Mouse (Mus musculus) intestine, embryonic 14.5 days (tissue): Measurements from ENCODE around the gene Gsto1. TPM values are rescaled to one million over a fixed set of nuclear protein-coding genes. Genes with fewer than 3 reads are reported as not detected.

Experiments used
- ATAC-seq: fragments of 200-750 bp; cut with Nextera tagmentation; replicated peaks from 2 replicates; pipeline ENCODE4 v1.8.0; 2017; ENCODE audit warnings: low read depth, moderate number of reproducible peaks, moderate TSS enrichment, moderate library complexity; ENCODE audit not compliant: low FRiP score, low TSS enrichment
- DNase-seq: peaks from one replicate; pipeline ENCODE4 v3.0.0-alpha.2; 2018; ENCODE audit warnings: low spot score
- H3K27ac ChIP-seq: fragments of 300-500 bp; sonication (generic); 2 replicates; pipeline ENCODE4 v1.5.1; 2014; ENCODE audit warnings: low read depth, mild to moderate bottlenecking, control low read depth
- H3K27me3 ChIP-seq: fragments of 300-500 bp; sonication (generic); replicated peaks from 2 replicates; pipeline ENCODE4 v1.6.1; 2014; ENCODE audit warnings: low read length, control low read depth; ENCODE audit not compliant: control insufficient read depth, insufficient read depth
- H3K36me3 ChIP-seq: fragments of 300-500 bp; sonication (generic); 2 replicates; pipeline ENCODE4 v1.6.1; 2014; ENCODE audit warnings: low read length, control low read depth; ENCODE audit not compliant: control insufficient read depth, insufficient read depth
- H3K4me1 ChIP-seq: fragments of 300-500 bp; sonication (generic); replicated peaks from 2 replicates; pipeline ENCODE4 v1.6.1; 2014; ENCODE audit warnings: low read length, control low read depth, mixed read lengths; ENCODE audit not compliant: control insufficient read depth, insufficient read depth
- H3K4me2 ChIP-seq: fragments of 300-500 bp; sonication (generic); 2 replicates; pipeline ENCODE4 v1.6.1; 2014; ENCODE audit warnings: low read length
- H3K4me3 ChIP-seq: fragments of 300-500 bp; sonication (generic); 2 replicates; pipeline ENCODE4 v1.5.1; 2014; ENCODE audit warnings: low read depth, low read length, control low read depth, mixed read lengths
- H3K9ac ChIP-seq: fragments of 300-500 bp; sonication (generic); 2 replicates; pipeline ENCODE4 v1.6.1; 2014; ENCODE audit warnings: mild to moderate bottlenecking, low read length
- H3K9me3 ChIP-seq: fragments of 300-500 bp; sonication (generic); 2 replicates; pipeline ENCODE4 v1.6.1; 2016; ENCODE audit warnings: low read length, control low read depth; ENCODE audit not compliant: control insufficient read depth
- WGBS: fragments of 180-500 bp; shearing (Covaris S2); extraction: QIAGEN DNeasy Blood & Tissue Kit; methylation state at CpG from one replicate; pipeline ENCODE4 v1.1.7; 2014; 5-methylcytosine and 5-hydroxymethylcytosine counted together
- polyA plus RNA-seq: library from polyadenylated mRNA; unstranded; fragments of >200 nt; fragmentation: Nextera tagmentation; extraction: Ambion mirVana; gene quantifications from 2 replicates; pipeline ENCODE4 v1.2.1, GENCODE M21; 2014

The Gsto1 gene
- polyA plus RNA-seq, 1 experiment from 2014 or later = 340 TPM

DNA sequence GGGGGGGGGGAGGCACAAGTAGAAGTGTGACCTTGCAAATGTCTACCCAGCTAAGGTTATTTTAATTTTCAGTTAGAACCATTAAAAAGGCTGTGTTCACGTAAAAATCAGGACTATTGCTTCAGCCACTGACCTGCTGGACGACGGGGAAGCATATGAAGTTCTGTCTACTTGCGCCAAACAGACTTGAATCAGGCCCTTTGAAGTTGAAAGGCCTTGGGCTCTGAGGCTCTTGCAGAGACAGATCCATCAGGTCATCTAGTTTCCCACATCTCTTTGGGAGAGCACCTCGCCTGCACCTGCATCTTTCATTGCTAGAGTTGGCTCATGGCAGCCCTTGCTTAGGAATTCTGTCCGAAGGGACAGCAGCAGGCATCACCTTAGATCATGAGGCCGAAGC is 58.6 kb downstream of the Gsto1 start:
- Histone ChIP-seq H3K36me3 (0 out of 2 replicates have a peak, but pooled peaks cover 8% of the 10 kb centered on the region), H3K27me3 (no peaks in the 10 kb centered on the region), H3K9ac (no peak overlapping the region), H3K4me1 (peaks cover 34% of the 10 kb centered on the region), H3K9me3 (no peaks in the 10 kb centered on the region), H3K4me2 (no peak overlapping the region), H3K4me3 (no peak overlapping the region), H3K27ac (no peak overlapping the region)
- DNase-seq (no peak), ATAC-seq (no peak)
- WGBS = 86% methylated on average over 7 of the region's 7 CpGs

DNA sequence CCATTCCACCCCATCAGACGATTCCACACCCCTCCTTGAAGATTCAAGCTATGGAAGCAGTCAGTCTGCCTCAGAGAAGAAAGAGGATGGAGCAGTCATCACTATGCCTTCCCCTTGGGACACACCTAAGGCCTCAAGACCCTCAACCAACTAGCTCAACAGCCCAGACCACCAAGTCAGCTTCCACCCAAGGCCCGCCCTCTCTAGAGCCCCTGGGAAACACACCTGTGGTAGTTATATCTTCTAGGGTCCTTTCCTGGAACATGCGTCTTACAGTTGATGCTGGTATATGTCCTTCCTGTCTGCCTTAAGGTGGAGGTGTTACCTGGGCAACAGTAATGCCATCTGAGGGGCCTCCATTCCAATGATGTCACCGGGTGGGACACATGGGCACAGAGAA is 59.4 kb downstream of the Gsto1 start:
- 93% methylated on average over 4 of the region's 4 CpGs for WGBS
- Histone ChIP-seq H3K36me3 (0 out of 2 replicates have a peak, but pooled peaks cover 8% of the 10 kb centered on the region), H3K9me3 (no peaks in the 10 kb centered on the region), H3K4me2 (no peak overlapping the region), H3K27ac (no peak overlapping the region), H3K9ac (no peak overlapping the region), H3K4me3 (no peak overlapping the region), H3K27me3 (no peaks in the 10 kb centered on the region), H3K4me1 (peaks cover 29% of the 10 kb centered on the region)
- no peak for ATAC-seq
- DNase-seq = no peak

Other genes starting within 250 kb of the Gsto1 start
- gene Col17a1, start 162.9 kb upstream of the Gsto1 start, polyA plus RNA-seq = 0.67 and 1.1 TPM in 2 replicates
- 274 and 292 TPM in 2 replicates for gene Sfr1, start 123.3 kb upstream of the Gsto1 start, polyA plus RNA-seq
- 1.0 and 1.1 TPM in 2 replicates for gene Gsto2, start 10.6 kb downstream of the Gsto1 start, polyA plus RNA-seq
- gene Cfap43, start 64.3 kb downstream of the Gsto1 start, polyA plus RNA-seq = 0.11 TPM in 2 replicates
- 9.9 and 13.0 TPM in 2 replicates for gene Itprip, start 64.3 kb downstream of the Gsto1 start, polyA plus RNA-seq
- not detected in 2 replicates for gene Cfap58, start 82.7 kb downstream of the Gsto1 start, polyA plus RNA-seq